In the genomic region with DNA sequence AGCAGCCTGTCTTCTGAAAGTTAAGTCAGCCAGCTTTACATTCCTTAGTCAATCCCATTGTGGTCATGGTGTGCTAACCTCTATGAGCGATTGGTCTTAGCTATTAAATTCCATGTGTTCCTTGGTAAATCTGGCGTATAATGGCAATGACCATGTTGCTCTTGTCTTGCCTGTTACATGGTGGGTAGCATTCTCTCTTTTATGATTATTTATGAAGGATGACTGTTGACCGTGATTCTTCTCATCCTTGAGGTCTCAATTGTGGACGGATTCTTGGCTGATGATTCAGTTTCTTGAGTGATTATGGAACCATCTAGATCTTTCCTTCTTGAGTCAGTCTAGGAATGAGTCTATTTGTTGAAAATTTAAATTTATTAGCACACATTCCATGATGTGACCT, we compare ENCODE assay signal across 26 mouse cellular contexts.
"Had no signal": no experiment of that assay in that cellular context is flagged by ENCODE, and none has a peak within 500 bp of the region (broad histone marks: within the 10 kb centered on the region; RNA-seq: fewer than 3 reads in every experiment).

No protein-coding gene starts in this region.

- H3K9me3 ChIP-seq: heart, embryonic 13.5 days; heart, embryonic 15.5 days; hindbrain, embryonic 13.5 days; intestine, embryonic 15.5 days; limb, embryonic 10.5 days; limb, embryonic 12.5 days; liver, embryonic 13.5 days; liver, embryonic 15.5 days had no signal

- H3K4me3 ChIP-seq: heart, adult 2 months; heart, embryonic 13.5 days; heart, embryonic 15.5 days; hindbrain, embryonic 13.5 days; intestine, embryonic 15.5 days; left cerebral cortex, adult 2 months; limb, embryonic 10.5 days; limb, embryonic 12.5 days; liver, embryonic 13.5 days; liver, embryonic 15.5 days had no signal

- H3K36me3 ChIP-seq: heart, embryonic 13.5 days; heart, embryonic 15.5 days; hindbrain, embryonic 13.5 days; intestine, embryonic 15.5 days; limb, embryonic 10.5 days; limb, embryonic 12.5 days; liver, embryonic 13.5 days; liver, embryonic 15.5 days had no signal

- H3K4me2 ChIP-seq: heart, embryonic 11.5 days; heart, embryonic 13.5 days; heart, embryonic 15.5 days; hindbrain, embryonic 13.5 days; intestine, embryonic 15.5 days; limb, embryonic 12.5 days; liver, embryonic 11.5 days; liver, embryonic 13.5 days; liver, embryonic 15.5 days had no signal

- ATAC-seq: hindbrain, embryonic 16.5 days; inflammation-experienced regulatory T-cells, adult 6 months; intestine, postnatal 0 days had no signal

- DNase-seq: gastrocnemius, postnatal 14 days; gastrocnemius, postnatal 36 days; heart, adult 11 months; heart, adult 2 months; heart, postnatal 14 days; heart, postnatal 36 days; kidney, adult 18-20 months; kidney, adult 8-10 months; kidney, postnatal 14 days; kidney, postnatal 36 days; liver; liver, embryonic 13.5 days had no signal

- H3K4me1 ChIP-seq: liver, embryonic 13.5 days; liver, embryonic 15.5 days had no signal

- H3K27ac ChIP-seq: heart, adult 2 months; heart, embryonic 13.5 days; heart, embryonic 15.5 days; hindbrain, embryonic 13.5 days; kidney, postnatal 0 days; left cerebral cortex, adult 2 months; limb, embryonic 10.5 days; liver, embryonic 13.5 days; liver, embryonic 15.5 days had no signal

- H3K9ac ChIP-seq: heart, embryonic 13.5 days; heart, embryonic 15.5 days; hindbrain, embryonic 13.5 days; intestine, embryonic 15.5 days; limb, embryonic 12.5 days; liver, embryonic 13.5 days; liver, embryonic 15.5 days had no signal

- H3K27me3 ChIP-seq: heart, embryonic 13.5 days; heart, embryonic 15.5 days; hindbrain, embryonic 13.5 days; intestine, embryonic 15.5 days; limb, embryonic 12.5 days; liver, embryonic 13.5 days; liver, embryonic 15.5 days had no signal
